Comparison of ENCODE assay signal across 7 mouse cellular contexts in the genomic region with DNA sequence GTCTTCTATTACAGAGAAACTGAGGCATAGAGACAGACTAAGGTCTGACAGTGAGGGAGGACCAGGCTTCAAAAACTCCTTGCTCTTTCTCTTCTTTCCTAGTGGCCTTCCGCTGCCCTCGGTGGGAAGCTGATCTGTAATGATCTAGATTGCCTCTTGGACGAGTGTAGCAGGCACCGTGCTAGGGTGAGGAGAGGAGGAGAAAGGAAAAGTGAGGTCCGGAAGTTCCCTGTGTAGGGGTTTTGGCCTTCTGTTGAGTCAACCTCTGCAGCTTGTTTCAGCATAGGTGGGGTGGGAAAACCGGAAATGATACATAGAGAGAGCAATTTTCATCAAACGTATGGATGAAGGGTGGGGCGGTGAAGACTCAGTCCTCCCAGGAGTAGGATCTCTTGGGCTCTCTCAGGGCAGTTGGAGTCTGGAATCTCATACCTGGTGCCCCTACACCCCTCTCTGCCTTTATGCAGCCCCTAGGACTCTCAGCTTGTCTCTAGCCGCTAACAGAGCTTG. TPM values are rescaled to one million over a fixed set of nuclear protein-coding genes. Genes with fewer than 3 reads are reported as not detected.
DNase-seq lines count a peak whose midpoint lies in the region; ATAC-seq and TF ChIP-seq lines count a peak whose summit lies in the region.

No protein-coding gene starts in this region.

- no peaks in the 10 kb centered on the region for H3K36me3 ChIP-seq in kidney, postnatal 0 days (ENCODE audit: insufficient read depth, low read length)
- H3K36me3 ChIP-seq in forebrain, embryonic 13.5 days (ENCODE audit: poor library complexity, severe bottlenecking) = no peaks in the 10 kb centered on the region
- no peaks in the 10 kb centered on the region for H3K36me3 ChIP-seq in liver, embryonic 15.5 days (replicated peaks)

- H3K4me3 ChIP-seq in kidney, postnatal 0 days (replicated peaks; ENCODE audit: low read depth, low read length) = peak overlapping the region; percentile 55; the same call in 1 of the 2 replicates
- H3K4me3 ChIP-seq in forebrain, embryonic 13.5 days = peak overlapping the region; percentile 54; the same call in 1 of the 2 replicates
- peak overlapping the region; percentile 70 for H3K4me3 ChIP-seq in liver, embryonic 15.5 days (replicated peaks)

- ATAC-seq in kidney, postnatal 0 days (replicated peaks; ENCODE audit: low FRiP score, low read depth) = no peak
- ATAC-seq in forebrain, embryonic 13.5 days = no peak
- ATAC-seq in liver, embryonic 15.5 days (ENCODE audit: insufficient read depth) = no peak

- H3K27me3 ChIP-seq in kidney, postnatal 0 days (ENCODE audit: insufficient read depth, low read length) = no peaks in the 10 kb centered on the region
- H3K27me3 ChIP-seq in forebrain, embryonic 13.5 days = peaks cover 17% of the 10 kb centered on the region
- H3K27me3 ChIP-seq in liver, embryonic 15.5 days = peaks cover 44% of the 10 kb centered on the region

- H3K4me2 ChIP-seq in kidney, postnatal 0 days (ENCODE audit: low read length) = peak overlapping the region; percentile 94
- peak overlapping the region; percentile 96 for H3K4me2 ChIP-seq in forebrain, embryonic 13.5 days
- peak overlapping the region; percentile 97 for H3K4me2 ChIP-seq in liver, embryonic 15.5 days

- H3K27ac ChIP-seq in kidney, postnatal 0 days = no peak overlapping the region
- H3K27ac ChIP-seq in forebrain, embryonic 13.5 days = no peak overlapping the region
- H3K27ac ChIP-seq in liver, embryonic 15.5 days (replicated peaks) = no peak overlapping the region

- no peak for TF ChIP-seq CTCF in kidney, postnatal 0 days (IDR thresholded peaks at IDR 0.05; ENCODE audit: low read depth)

- H3K4me1 ChIP-seq in kidney, postnatal 0 days (replicated peaks; ENCODE audit: insufficient read depth, low read length) = peaks cover 13% of the 10 kb centered on the region; the same call in 1 of the 2 replicates
- H3K4me1 ChIP-seq in forebrain, embryonic 13.5 days = peaks cover 18% of the 10 kb centered on the region
- H3K4me1 ChIP-seq in liver, embryonic 15.5 days (replicated peaks) = peaks cover 20% of the 10 kb centered on the region

- DNase-seq in kidney, postnatal 0 days (ENCODE audit: low spot score) = no peak
- DNase-seq in kidney, postnatal 10 days = no peak
- peak; percentile 65 for DNase-seq in T-cell, adult 2 months (ENCODE audit: low spot score)
- no peak for DNase-seq in gastrocnemius, postnatal 10 days
- no peak for DNase-seq in adrenal gland, adult 18-20 months (ENCODE audit: low spot score in 2 of 2)

- H3K9ac ChIP-seq in kidney, postnatal 0 days (ENCODE audit: low read depth, low read length) = no peak overlapping the region
- no peak overlapping the region for H3K9ac ChIP-seq in forebrain, embryonic 13.5 days
- no peak overlapping the region for H3K9ac ChIP-seq in liver, embryonic 15.5 days

- WGBS in kidney, postnatal 0 days = 54% methylated on average over 9 of the region's 9 CpGs
- 66% methylated on average over 9 of the region's 9 CpGs for WGBS in forebrain, embryonic 13.5 days
- WGBS in liver, embryonic 15.5 days (ENCODE audit: insufficient replicate concordance) = 43% methylated on average over 9 of the region's 9 CpGs

- H3K9me3 ChIP-seq in kidney, postnatal 0 days (replicated peaks; ENCODE audit: low read length) = no peaks in the 10 kb centered on the region
- no peaks in the 10 kb centered on the region for H3K9me3 ChIP-seq in forebrain, embryonic 13.5 days (replicated peaks)
- no peaks in the 10 kb centered on the region for H3K9me3 ChIP-seq in liver, embryonic 15.5 days (replicated peaks)

RNA-seq across cellular contexts. Expression of a gene that starts 1.5 kb away (rescaled TPM):
- 6.7 and 7.4 TPM in 2 replicates for polyA plus RNA-seq in kidney, postnatal 0 days (2015; fragmentation: Nextera tagmentation; extraction: Ambion mirVana)
- polyA plus RNA-seq in forebrain, embryonic 13.5 days (2015; fragmentation: Nextera tagmentation; extraction: Ambion mirVana) = 1.5 and 2.2 TPM in 2 replicates
- polyA plus RNA-seq in liver, embryonic 15.5 days (2015; fragmentation: Nextera tagmentation; extraction: Ambion mirVana) = 3.5 and 4.2 TPM in 2 replicates
- total RNA-seq in gastrocnemius, postnatal 10 days (2021) = 10 to 100 TPM; 15.5 to 16.4 TPM
- 1 to 10 TPM; 6.3 to 7.9 TPM for total RNA-seq in adrenal gland, adult 18-20 months (2021)

RNA-seq across cellular contexts. Expression of a gene that starts 34.5 kb away (rescaled TPM):
- polyA plus RNA-seq in kidney, postnatal 0 days (2015; fragmentation: Nextera tagmentation; extraction: Ambion mirVana) = 13.3 and 14.1 TPM in 2 replicates
- 0.32 and 0.43 TPM in 2 replicates for polyA plus RNA-seq in forebrain, embryonic 13.5 days (2015; fragmentation: Nextera tagmentation; extraction: Ambion mirVana)
- 2.4 and 3.0 TPM in 2 replicates for polyA plus RNA-seq in liver, embryonic 15.5 days (2015; fragmentation: Nextera tagmentation; extraction: Ambion mirVana)
- 1 to 10 TPM; 1.9 to 2.5 TPM for total RNA-seq in gastrocnemius, postnatal 10 days (2021)
- total RNA-seq in adrenal gland, adult 18-20 months (2021) = 10 to 100 TPM in 1 of 2 experiments, 1 to 10 TPM in 1; 4.7 to 12.9 TPM

RNA-seq across cellular contexts. Expression of a gene that starts 60.0 kb away (rescaled TPM):
- polyA plus RNA-seq in kidney, postnatal 0 days (2015; fragmentation: Nextera tagmentation; extraction: Ambion mirVana) = 30.0 and 32.3 TPM in 2 replicates
- 34.2 and 39.0 TPM in 2 replicates for polyA plus RNA-seq in forebrain, embryonic 13.5 days (2015; fragmentation: Nextera tagmentation; extraction: Ambion mirVana)
- polyA plus RNA-seq in liver, embryonic 15.5 days (2015; fragmentation: Nextera tagmentation; extraction: Ambion mirVana) = 12.4 and 12.6 TPM in 2 replicates
- 10 to 100 TPM; 28.4 to 36.9 TPM for total RNA-seq in gastrocnemius, postnatal 10 days (2021)
- total RNA-seq in adrenal gland, adult 18-20 months (2021) = 100 to 1,000 TPM in 1 of 2 experiments, 10 to 100 TPM in 1; 97.7 to 107 TPM
